ENCODE assay signal across 13 mouse cellular contexts in genomic region chr6:70874035-70874775, GRCm38 (mm10). TPM values are rescaled to one million over a fixed set of nuclear protein-coding genes. Genes with fewer than 3 reads are reported as not detected.
A peak's percentile ranks its signal among the peaks of the same experiment; 100 is the strongest.
DNase-seq lines count a peak whose midpoint lies in the region; ATAC-seq and TF ChIP-seq lines count a peak whose summit lies in the region.
"Had no signal": no experiment of that assay in that cellular context is flagged by ENCODE, and none has a peak within 500 bp of the region (broad histone marks: within the 10 kb centered on the region; RNA-seq: fewer than 3 reads in every experiment).

No protein-coding gene starts in this region.

- TF ChIP-seq EP300 in liver, postnatal 0 days (IDR thresholded peaks at IDR 0.05; ENCODE audit: low read depth), result no peak

- H3K27ac ChIP-seq in cerebellum, adult 2 months (ENCODE audit: insufficient read depth, low read length), result peak overlapping the region; percentile 51; the same call in 1 of the 2 replicates
- H3K27ac ChIP-seq in liver, postnatal 0 days (ENCODE audit: low read depth), result no peak overlapping the region
- H3K27ac ChIP-seq: forebrain, embryonic 10.5 days had no signal

- TF ChIP-seq CTCF in cerebellum, adult 2 months (IDR thresholded peaks at IDR 0.05; ENCODE audit: borderline replicate concordance, insufficient read depth, low read depth, low read length), result peak; percentile 22; the same call in 1 of the 2 replicates
- peak; percentile 58 for TF ChIP-seq CTCF in liver, postnatal 0 days (IDR thresholded peaks at IDR 0.05; ENCODE audit: low read depth)

- H3K9me3 ChIP-seq in liver, postnatal 0 days (ENCODE audit: low read length), result no peaks in the 10 kb centered on the region
- H3K9me3 ChIP-seq: forebrain, embryonic 10.5 days had no signal

- WGBS in cerebellum, adult 2 months, result 68% methylated on average over 5 of the region's 5 CpGs
- WGBS in liver, postnatal 0 days (ENCODE audit: insufficient replicate concordance), result 66% methylated on average over 5 of the region's 5 CpGs

- TF ChIP-seq POLR2A in cerebellum, adult 2 months (IDR thresholded peaks at IDR 0.05; ENCODE audit: borderline replicate concordance, insufficient read depth, low read length), result no peak

- peaks cover 15% of the 10 kb centered on the region; the same call in 1 of the 2 replicates for H3K36me3 ChIP-seq in liver, postnatal 0 days (replicated peaks; ENCODE audit: insufficient read depth, low read length)

- no peaks in the 10 kb centered on the region for H3K27me3 ChIP-seq in cerebellum, adult 2 months (ENCODE audit: control insufficient read depth, insufficient read depth, low read length)
- H3K27me3 ChIP-seq in liver, postnatal 0 days (ENCODE audit: insufficient read depth, low read length), result no peaks in the 10 kb centered on the region

- H3K4me2 ChIP-seq in liver, postnatal 0 days (ENCODE audit: low read depth, low read length), result no peak overlapping the region

- no peak overlapping the region for H3K9ac ChIP-seq in liver, postnatal 0 days (replicated peaks)

- ATAC-seq in cerebellum, adult (ENCODE audit: insufficient number of reproducible peaks, low FRiP score, low TSS enrichment), result no peak
- no peak for ATAC-seq in liver, postnatal 0 days
- peak; percentile 56 for ATAC-seq in megakaryocyte-erythroid progenitor cell, adult 5-6 weeks (replicated peaks; ENCODE audit: low FRiP score, low TSS enrichment, poor library complexity, severe bottlenecking)

- peak; percentile 34 to 45 for DNase-seq in cerebellum, adult 2 months
- DNase-seq in liver, postnatal 0 days, result peak; percentile 29
- DNase-seq in liver, result no peak
- peak; percentile 11 for DNase-seq in WW6 (ENCODE audit: low read depth, low spot score)
- no peak for DNase-seq in embryo, embryonic 9.5 days (ENCODE audit: extremely low spot score)
- DNase-seq in adrenal gland, postnatal 25 days, result no peak

- H3K4me3 ChIP-seq in cerebellum, adult 2 months (replicated peaks; ENCODE audit: insufficient read depth, low read depth, low read length), result no peak overlapping the region
- H3K4me3 ChIP-seq in liver, postnatal 0 days (ENCODE audit: low read depth, low read length), result no peak overlapping the region
- H3K4me3 ChIP-seq: forebrain, embryonic 10.5 days had no signal

- peaks cover 4% of the 10 kb centered on the region for H3K4me1 ChIP-seq in cerebellum, adult 2 months (ENCODE audit: control insufficient read depth, insufficient read depth, low read length)
- peaks cover 27% of the 10 kb centered on the region for H3K4me1 ChIP-seq in liver, postnatal 0 days (ENCODE audit: insufficient read depth)

RNA-seq across cellular contexts. Expression of gene Eif2ak3, which starts 29.9 kb away (rescaled TPM):
- polyA plus RNA-seq in cerebellum, adult 2 months (2012; rRNA removed), result 24.0 and 26.7 TPM in 2 replicates
- 3.7 and 4.4 TPM in 2 replicates for polyA plus RNA-seq in liver, postnatal 0 days (2015; fragmentation: Nextera tagmentation; extraction: Ambion mirVana)
- 11.2 and 13.5 TPM in 2 replicates for total RNA-seq in megakaryocyte-erythroid progenitor cell, adult 5-6 weeks (2014; fragmentation: Nextera tagmentation)
- total RNA-seq in megakaryocyte-erythroid progenitor cell, adult 5-6 weeks (2017), result 11.2 and 11.6 TPM in 2 replicates
- total RNA-seq in adrenal gland, postnatal 25 days (2021), result 19.1 and 22.6 TPM in 2 replicates

RNA-seq across cellular contexts. Expression of gene Tex37, which starts 44.5 kb away (rescaled TPM):
- polyA plus RNA-seq in cerebellum, adult 2 months (2012; rRNA removed), result not detected in 2 replicates
- polyA plus RNA-seq in liver, postnatal 0 days (2015; fragmentation: Nextera tagmentation; extraction: Ambion mirVana), result not detected in 2 replicates
- total RNA-seq in megakaryocyte-erythroid progenitor cell, adult 5-6 weeks (2014; fragmentation: Nextera tagmentation), result not detected in 2 replicates
- not detected in 2 replicates for total RNA-seq in megakaryocyte-erythroid progenitor cell, adult 5-6 weeks (2017)
- not detected in 2 replicates for total RNA-seq in adrenal gland, postnatal 25 days (2021)
- total RNA-seq: left cerebral cortex, adult 8-10 months; megakaryocyte, adult 5-6 weeks had no signal
- polyA plus RNA-seq: forebrain, embryonic 10.5 days; heart, embryonic 14.5 days; urinary bladder, adult 2 months had no signal

Comparison
In these comparisons a context has a peak if more than half of its experiments do, and no peak if none do; other contexts are left out.
1. DNase-seq: peak in cerebellum, adult 2 months (2 of 2), liver, postnatal 0 days (single experiment) and WW6 (single experiment); none in liver (single experiment), embryo, embryonic 9.5 days (single experiment) and adrenal gland, postnatal 25 days (single experiment).